Mouse (Mus musculus) brain, embryonic 14.5 days (tissue): ENCODE data around the gene Mtus2.

Experiments used
- CTCF ChIP-seq: fragments of 200-500 bp; IDR thresholded peaks from 2 replicates; pipeline ENCODE4 v1.5.1; 2012; ENCODE audit warnings: inconsistent platforms, mild to moderate bottlenecking, moderate library complexity, borderline replicate concordance; ENCODE audit not compliant: insufficient read depth, insufficient read length; ENCODE audit errors: extremely low read depth
- POLR2A ChIP-seq: fragments of 200-500 bp; IDR thresholded peaks from 2 replicates; pipeline ENCODE4 v1.6.1; 2012; ENCODE audit warnings: mild to moderate bottlenecking, inconsistent platforms, borderline replicate concordance; ENCODE audit not compliant: poor library complexity, insufficient read depth, insufficient read length, severe bottlenecking; ENCODE audit errors: extremely low read depth

GRCm38 (mm10) chr5:147956821-147957564 is at the start of gene Mtus2:
- TF ChIP-seq POLR2A (peak; percentile 43; the same call in 1 of the 2 replicates), CTCF (peak; percentile 88)
